Comparison of ENCODE assay signal across 26 mouse cellular contexts in the genomic region with DNA sequence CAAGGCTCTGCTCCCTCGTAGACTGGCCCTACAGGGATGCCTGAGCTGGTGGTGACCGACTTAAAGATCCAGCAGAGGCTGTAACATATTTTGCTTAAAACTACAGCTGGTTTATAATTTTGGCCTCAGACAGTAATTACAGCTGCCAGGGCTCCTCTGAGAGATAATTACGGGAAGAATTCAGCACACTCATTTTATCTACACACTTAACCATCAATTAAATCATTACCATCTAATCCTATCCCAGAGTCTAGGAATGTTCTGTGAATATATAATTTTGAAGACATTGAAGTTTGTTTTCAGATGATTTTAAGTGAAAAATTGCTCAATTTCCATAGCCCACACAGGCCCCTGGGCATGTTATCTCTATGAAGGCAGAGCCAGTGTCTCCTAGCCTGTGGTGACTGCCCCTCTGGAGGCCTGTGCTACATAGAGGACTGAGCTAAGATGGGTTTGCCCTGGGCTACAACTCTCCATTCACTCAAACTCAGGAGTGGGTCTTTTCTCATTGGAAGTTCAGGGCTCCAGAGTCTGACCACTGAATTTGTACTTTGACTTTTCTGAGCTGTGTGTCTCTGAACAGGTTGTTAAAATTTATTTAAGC. TPM values are rescaled to one million over a fixed set of nuclear protein-coding genes. Genes with fewer than 3 reads are reported as not detected.
A peak's percentile ranks its signal among the peaks of the same experiment; 100 is the strongest.
DNase-seq lines count a peak whose midpoint lies in the region; ATAC-seq and TF ChIP-seq lines count a peak whose summit lies in the region.
"Had no signal": no experiment of that assay in that cellular context is flagged by ENCODE, and none has a peak within 500 bp of the region (broad histone marks: within the 10 kb centered on the region; RNA-seq: fewer than 3 reads in every experiment).

No protein-coding gene starts in this region.

- H3K79me2 ChIP-seq in liver, adult 2 months (ENCODE audit: control insufficient read depth, insufficient read depth, low read length): no peaks in the 10 kb centered on the region

- no peaks in the 10 kb centered on the region for H3K27me3 ChIP-seq in hindbrain, embryonic 16.5 days (replicated peaks; ENCODE audit: control insufficient read depth, insufficient read depth, low read length)
- H3K27me3 ChIP-seq in hindbrain, embryonic 14.5 days (ENCODE audit: control insufficient read depth, insufficient read depth, low read length): no peaks in the 10 kb centered on the region
- H3K27me3 ChIP-seq in liver, adult 2 months (ENCODE audit: control insufficient read depth, insufficient read depth, low read length): no peaks in the 10 kb centered on the region
- H3K27me3 ChIP-seq in liver, embryonic 11.5 days (replicated peaks; ENCODE audit: control insufficient read depth, insufficient read depth, low read length): no peaks in the 10 kb centered on the region
- no peaks in the 10 kb centered on the region for H3K27me3 ChIP-seq in forebrain, postnatal 0 days (ENCODE audit: insufficient read depth, low read length)
- H3K27me3 ChIP-seq in midbrain, embryonic 16.5 days (ENCODE audit: control insufficient read depth, insufficient read depth, low read depth, low read length): no peaks in the 10 kb centered on the region
- H3K27me3 ChIP-seq: embryonic facial prominence, embryonic 15.5 days; heart, embryonic 12.5 days; hindbrain, embryonic 15.5 days; intestine, embryonic 15.5 days; limb, embryonic 13.5 days; liver, embryonic 13.5 days; neural tube, embryonic 13.5 days had no signal

- H3K9me3 ChIP-seq in hindbrain, embryonic 16.5 days (ENCODE audit: control insufficient read depth, low read length): no peaks in the 10 kb centered on the region
- peaks cover 6% of the 10 kb centered on the region; the same call in 1 of the 2 replicates for H3K9me3 ChIP-seq in hindbrain, embryonic 14.5 days (ENCODE audit: control insufficient read depth, low read length)
- no peaks in the 10 kb centered on the region for H3K9me3 ChIP-seq in liver, embryonic 11.5 days (ENCODE audit: control insufficient read depth, low read length)
- no peaks in the 10 kb centered on the region for H3K9me3 ChIP-seq in forebrain, postnatal 0 days (ENCODE audit: low read length)
- H3K9me3 ChIP-seq in midbrain, embryonic 16.5 days (replicated peaks; ENCODE audit: control insufficient read depth, low read length, poor library complexity, severe bottlenecking): no peaks in the 10 kb centered on the region; the same call in 1 of the 2 replicates
- H3K9me3 ChIP-seq: embryonic facial prominence, embryonic 15.5 days; heart, embryonic 12.5 days; hindbrain, embryonic 15.5 days; intestine, embryonic 15.5 days; liver, embryonic 13.5 days; neural tube, embryonic 13.5 days had no signal

- ATAC-seq in hindbrain, embryonic 16.5 days: peak; percentile 70; the same call in 1 of the 2 replicates
- no peak for ATAC-seq in hindbrain, embryonic 14.5 days (ENCODE audit: low FRiP score)
- ATAC-seq in liver, embryonic 11.5 days (replicated peaks; ENCODE audit: low FRiP score): no peak
- ATAC-seq in forebrain, postnatal 0 days: peak; percentile 82
- peak; percentile 69; the same call in 1 of the 2 replicates for ATAC-seq in midbrain, embryonic 16.5 days
- ATAC-seq: intestine, embryonic 15.5 days had no signal

- H3K9ac ChIP-seq in hindbrain, embryonic 16.5 days (ENCODE audit: low read depth, low read length): no peak overlapping the region
- no peak overlapping the region for H3K9ac ChIP-seq in hindbrain, embryonic 14.5 days
- H3K9ac ChIP-seq in liver, adult 2 months (ENCODE audit: low read depth, low read length): no peak overlapping the region
- no peak overlapping the region for H3K9ac ChIP-seq in liver, embryonic 11.5 days (ENCODE audit: low read depth, low read length)
- no peak overlapping the region for H3K9ac ChIP-seq in forebrain, postnatal 0 days
- H3K9ac ChIP-seq in midbrain, embryonic 16.5 days (ENCODE audit: low read depth, low read length): no peak overlapping the region
- H3K9ac ChIP-seq: embryonic facial prominence, embryonic 15.5 days; heart, embryonic 12.5 days; hindbrain, embryonic 15.5 days; intestine, embryonic 15.5 days; limb, embryonic 13.5 days; liver, embryonic 13.5 days; neural tube, embryonic 13.5 days had no signal

- 39% methylated on average over 3 of the region's 3 CpGs for WGBS in hindbrain, embryonic 16.5 days
- WGBS in hindbrain, embryonic 14.5 days: 67% methylated on average over 3 of the region's 3 CpGs
- 86% methylated on average over 3 of the region's 3 CpGs for WGBS in liver, adult 2 months
- WGBS in liver, embryonic 11.5 days: 82% methylated on average over 3 of the region's 3 CpGs
- 55% methylated on average over 3 of the region's 3 CpGs for WGBS in forebrain, postnatal 0 days
- WGBS in midbrain, embryonic 16.5 days: 58% methylated on average over 3 of the region's 3 CpGs

- H3K4me2 ChIP-seq in hindbrain, embryonic 16.5 days (ENCODE audit: low read length): no peak overlapping the region
- H3K4me2 ChIP-seq in hindbrain, embryonic 14.5 days (replicated peaks): no peak overlapping the region
- no peak overlapping the region for H3K4me2 ChIP-seq in liver, embryonic 11.5 days
- no peak overlapping the region for H3K4me2 ChIP-seq in forebrain, postnatal 0 days (ENCODE audit: low read depth)
- no peak overlapping the region for H3K4me2 ChIP-seq in midbrain, embryonic 16.5 days (ENCODE audit: low read length)
- H3K4me2 ChIP-seq: embryonic facial prominence, embryonic 15.5 days; heart, embryonic 12.5 days; hindbrain, embryonic 15.5 days; intestine, embryonic 15.5 days; limb, embryonic 13.5 days; liver, embryonic 13.5 days; neural tube, embryonic 13.5 days had no signal

- DNase-seq in hindbrain, embryonic 14.5 days (ENCODE audit: low spot score): no peak
- DNase-seq in liver, adult 2 months (ENCODE audit: extremely low read depth, low read depth, low spot score): peak; percentile 40
- DNase-seq in liver, embryonic 11.5 days (ENCODE audit: low spot score): no peak
- DNase-seq in forebrain, postnatal 0 days: peak; percentile 29
- DNase-seq in gastrocnemius, postnatal 10 days: no peak
- DNase-seq: adrenal gland, postnatal 25 days; B cell, adult 2 months; cerebellum, adult 18-20 months; cerebellum, postnatal 10 days; heart, adult 2 months; heart, postnatal 4 days; kidney, postnatal 4 days; liver, embryonic 13.5 days; lung, adult 18-20 months; lung, postnatal 10 days; thymus, postnatal 4 days had no signal

- no peaks in the 10 kb centered on the region for H3K4me1 ChIP-seq in hindbrain, embryonic 16.5 days (ENCODE audit: control insufficient read depth, insufficient read depth, low read depth, low read length)
- no peaks in the 10 kb centered on the region for H3K4me1 ChIP-seq in hindbrain, embryonic 14.5 days (replicated peaks; ENCODE audit: control insufficient read depth, insufficient read depth, low read length)
- H3K4me1 ChIP-seq in liver, adult 2 months (ENCODE audit: control insufficient read depth, insufficient read depth, low read length): peaks cover 2% of the 10 kb centered on the region; the same call in 1 of the 2 replicates
- H3K4me1 ChIP-seq in liver, embryonic 11.5 days (replicated peaks; ENCODE audit: control insufficient read depth, insufficient read depth, low read length): no peaks in the 10 kb centered on the region
- no peaks in the 10 kb centered on the region for H3K4me1 ChIP-seq in forebrain, postnatal 0 days (ENCODE audit: insufficient read depth)
- peaks cover 2% of the 10 kb centered on the region for H3K4me1 ChIP-seq in midbrain, embryonic 16.5 days (ENCODE audit: control insufficient read depth, insufficient read depth, low read length)
- H3K4me1 ChIP-seq: embryonic facial prominence, embryonic 15.5 days; heart, embryonic 12.5 days; intestine, embryonic 15.5 days; limb, embryonic 13.5 days; liver, embryonic 13.5 days; neural tube, embryonic 13.5 days had no signal

- no peaks in the 10 kb centered on the region for H3K36me3 ChIP-seq in hindbrain, embryonic 16.5 days (ENCODE audit: control insufficient read depth, insufficient read depth, low read length)
- H3K36me3 ChIP-seq in hindbrain, embryonic 14.5 days (replicated peaks; ENCODE audit: control insufficient read depth, insufficient read depth): no peaks in the 10 kb centered on the region
- no peaks in the 10 kb centered on the region for H3K36me3 ChIP-seq in liver, adult 2 months (ENCODE audit: control insufficient read depth, insufficient read depth, low read length)
- no peaks in the 10 kb centered on the region for H3K36me3 ChIP-seq in liver, embryonic 11.5 days (ENCODE audit: control insufficient read depth, insufficient read depth, low read length)
- no peaks in the 10 kb centered on the region for H3K36me3 ChIP-seq in forebrain, postnatal 0 days (ENCODE audit: insufficient read depth)
- no peaks in the 10 kb centered on the region for H3K36me3 ChIP-seq in midbrain, embryonic 16.5 days (ENCODE audit: control insufficient read depth, insufficient read depth, low read length)
- H3K36me3 ChIP-seq: embryonic facial prominence, embryonic 15.5 days; heart, embryonic 12.5 days; hindbrain, embryonic 15.5 days; intestine, embryonic 15.5 days; limb, embryonic 13.5 days; liver, embryonic 13.5 days; neural tube, embryonic 13.5 days had no signal

- TF ChIP-seq CTCF in liver, adult 2 months (IDR thresholded peaks at IDR 0.05; ENCODE audit: low read depth, low read length): no peak
- no peak for TF ChIP-seq CTCF in forebrain, postnatal 0 days (IDR thresholded peaks at IDR 0.05; ENCODE audit: low read depth)

- H3K27ac ChIP-seq in hindbrain, embryonic 16.5 days (ENCODE audit: low read depth, low read length): no peak overlapping the region
- no peak overlapping the region for H3K27ac ChIP-seq in hindbrain, embryonic 14.5 days
- no peak overlapping the region for H3K27ac ChIP-seq in liver, adult 2 months (replicated peaks; ENCODE audit: insufficient read depth, low read depth, low read length)
- H3K27ac ChIP-seq in liver, embryonic 11.5 days (ENCODE audit: low read depth, low read length): no peak overlapping the region
- no peak overlapping the region for H3K27ac ChIP-seq in forebrain, postnatal 0 days (ENCODE audit: low read depth, low read length)
- 0 out of 2 replicates have a peak overlapping the region, but pooled peaks have one; percentile 42 for H3K27ac ChIP-seq in midbrain, embryonic 16.5 days (ENCODE audit: low read length)
- H3K27ac ChIP-seq: embryonic facial prominence, embryonic 15.5 days; heart, adult 2 months; hindbrain, embryonic 15.5 days; intestine, embryonic 15.5 days; limb, embryonic 13.5 days; liver, embryonic 13.5 days; neural tube, embryonic 13.5 days had no signal

- TF ChIP-seq POLR2A in liver, adult 2 months (IDR thresholded peaks at IDR 0.05; ENCODE audit: extremely low read depth, insufficient read depth, low read length): no peak

- no peak overlapping the region for H3K4me3 ChIP-seq in hindbrain, embryonic 16.5 days (ENCODE audit: low read length)
- H3K4me3 ChIP-seq in hindbrain, embryonic 14.5 days (replicated peaks; ENCODE audit: low read length): no peak overlapping the region
- H3K4me3 ChIP-seq in liver, adult 2 months (ENCODE audit: insufficient read depth, low read depth, low read length): no peak overlapping the region
- H3K4me3 ChIP-seq in liver, embryonic 11.5 days (ENCODE audit: low read depth, low read length): no peak overlapping the region
- H3K4me3 ChIP-seq in forebrain, postnatal 0 days (ENCODE audit: low read depth, low read length): no peak overlapping the region
- no peak overlapping the region for H3K4me3 ChIP-seq in midbrain, embryonic 16.5 days (ENCODE audit: low read depth, low read length)
- H3K4me3 ChIP-seq: embryonic facial prominence, embryonic 15.5 days; heart, adult 2 months; heart, embryonic 12.5 days; hindbrain, embryonic 15.5 days; intestine, embryonic 15.5 days; limb, embryonic 13.5 days; liver, embryonic 13.5 days; neural tube, embryonic 13.5 days had no signal

RNA-seq across cellular contexts. Expression of a gene that starts 39.0 kb away (rescaled TPM):
- polyA plus RNA-seq in hindbrain, embryonic 16.5 days (2015; fragmentation: Nextera tagmentation; extraction: Ambion mirVana): 4.8 TPM in 2 replicates
- polyA plus RNA-seq in hindbrain, embryonic 14.5 days (2014; fragmentation: Nextera tagmentation; extraction: Ambion mirVana): 5.0 and 5.2 TPM in 2 replicates
- total RNA-seq in liver, adult 2 months (2014; rRNA removed): 9.6 and 13.5 TPM in 2 replicates
- 5.4 and 8.9 TPM in 2 replicates for polyA plus RNA-seq in liver, adult 2 months (2012; rRNA removed)
- 5.0 and 5.5 TPM in 2 replicates for polyA plus RNA-seq in liver, embryonic 11.5 days (2014; fragmentation: Nextera tagmentation; extraction: Ambion mirVana)
- total RNA-seq in forebrain, postnatal 0 days (2014; rRNA removed): 2.0 and 3.1 TPM in 2 replicates
- 5.6 and 6.3 TPM in 2 replicates for polyA plus RNA-seq in forebrain, postnatal 0 days (2015; fragmentation: Nextera tagmentation; extraction: Ambion mirVana)
- 2.4 and 3.3 TPM in 2 replicates for polyA plus RNA-seq in midbrain, embryonic 16.5 days (2015; fragmentation: Nextera tagmentation; extraction: Ambion mirVana)
- 10 to 100 TPM; 10.5 to 12.7 TPM for total RNA-seq in gastrocnemius, postnatal 10 days (2021)
- total RNA-seq: common myeloid progenitor, adult 5-6 weeks; megakaryocyte progenitor cell, adult 5-6 weeks had no signal

Comparison
In these comparisons a context has a peak if more than half of its experiments do, and no peak if none do; other contexts are left out.
1. ATAC-seq: peak in hindbrain, embryonic 16.5 days (single experiment), forebrain, postnatal 0 days (single experiment) and midbrain, embryonic 16.5 days (single experiment); none in hindbrain, embryonic 14.5 days (single experiment) and liver, embryonic 11.5 days (single experiment).
2. DNase-seq: peak in liver, adult 2 months (single experiment) and forebrain, postnatal 0 days (single experiment); none in hindbrain, embryonic 14.5 days (single experiment), liver, embryonic 11.5 days (single experiment) and gastrocnemius, postnatal 10 days (single experiment).